Comparison of ENCODE assay signal across 13 mouse cellular contexts in genomic region chr11:52533379-52533778, GRCm38 (mm10).
DNase-seq lines count a peak whose midpoint lies in the region; ATAC-seq lines count a peak whose summit lies in the region.
"Had no signal": no experiment of that assay in that cellular context is flagged by ENCODE, and none has a peak within 500 bp of the region (broad histone marks: within the 10 kb centered on the region; RNA-seq: fewer than 3 reads in every experiment).

No protein-coding gene starts in this region.

- H3K4me3 ChIP-seq in kidney, embryonic 14.5 days (ENCODE audit: low read length) = no peak overlapping the region
- H3K4me3 ChIP-seq: forebrain, embryonic 12.5 days; limb, embryonic 15.5 days; midbrain, embryonic 13.5 days had no signal

- H3K4me2 ChIP-seq in kidney, embryonic 14.5 days (replicated peaks; ENCODE audit: low read depth, low read length) = no peak overlapping the region
- H3K4me2 ChIP-seq: forebrain, embryonic 12.5 days; limb, embryonic 15.5 days; midbrain, embryonic 13.5 days had no signal

- no peak overlapping the region for H3K9ac ChIP-seq in kidney, embryonic 14.5 days (ENCODE audit: low read depth, low read length)
- H3K9ac ChIP-seq: forebrain, embryonic 12.5 days; limb, embryonic 15.5 days; midbrain, embryonic 13.5 days had no signal

- ATAC-seq in kidney, embryonic 14.5 days (ENCODE audit: low FRiP score, low TSS enrichment) = no peak
- ATAC-seq: midbrain, embryonic 13.5 days had no signal

- WGBS in kidney, embryonic 14.5 days = 63% methylated on average over 5 of the region's 5 CpGs

- no peaks in the 10 kb centered on the region for H3K36me3 ChIP-seq in kidney, embryonic 14.5 days (ENCODE audit: control insufficient read depth, insufficient read depth, low read length)
- H3K36me3 ChIP-seq: forebrain, embryonic 12.5 days; limb, embryonic 15.5 days; midbrain, embryonic 13.5 days had no signal

- H3K9me3 ChIP-seq in kidney, embryonic 14.5 days (ENCODE audit: control insufficient read depth, low read length) = no peaks in the 10 kb centered on the region
- H3K9me3 ChIP-seq: forebrain, embryonic 12.5 days; limb, embryonic 15.5 days; midbrain, embryonic 13.5 days had no signal

- no peaks in the 10 kb centered on the region for H3K4me1 ChIP-seq in kidney, embryonic 14.5 days (ENCODE audit: control insufficient read depth, insufficient read depth, low read length)
- H3K4me1 ChIP-seq: forebrain, embryonic 12.5 days; limb, embryonic 15.5 days had no signal

- H3K27me3 ChIP-seq in kidney, embryonic 14.5 days (ENCODE audit: control insufficient read depth, insufficient read depth, low read length) = no peaks in the 10 kb centered on the region
- H3K27me3 ChIP-seq: forebrain, embryonic 12.5 days; midbrain, embryonic 13.5 days had no signal

- intact Hi-C loops in gastrocnemius, postnatal 36 days (cut with DNase I) = no loop called here

- H3K27ac ChIP-seq in kidney, embryonic 14.5 days (ENCODE audit: low read depth, low read length) = no peak overlapping the region
- H3K27ac ChIP-seq: forebrain, embryonic 12.5 days; limb, embryonic 15.5 days; midbrain, embryonic 13.5 days had no signal

- peak; percentile 10 for DNase-seq in gastrocnemius, postnatal 10 days
- DNase-seq in gastrocnemius, postnatal 36 days = no peak
- DNase-seq in kidney, postnatal 25 days = peak; percentile 3 to 37
- peak; percentile 63 for DNase-seq in NIH3T3 (ENCODE audit: low read depth)
- DNase-seq in adrenal gland, postnatal 36 days = peak; percentile 55 to 58
- no peak for DNase-seq in right cerebral cortex, postnatal 36 days (ENCODE audit: low spot score in 2 of 2)
- DNase-seq: embryo, embryonic 11 days; kidney, adult 2 months; thymus, postnatal 4 days had no signal

Comparison
In these comparisons a context has a peak if more than half of its experiments do, and no peak if none do; other contexts are left out.
1. DNase-seq: peak in gastrocnemius, postnatal 10 days (single experiment), kidney, postnatal 25 days (2 of 2), NIH3T3 (single experiment) and adrenal gland, postnatal 36 days (2 of 2); none in gastrocnemius, postnatal 36 days (0 of 2) and right cerebral cortex, postnatal 36 days (0 of 2).